Mouse (Mus musculus): ENCODE results near the gene Clpx. TPM values are rescaled to one million over a fixed set of nuclear protein-coding genes. Genes with fewer than 3 reads are reported as not detected.

Gene Clpx
- total and polyA plus RNA-seq, 3 experiments, result 31.1 to 45.6 (median 34.5) TPM

DNA sequence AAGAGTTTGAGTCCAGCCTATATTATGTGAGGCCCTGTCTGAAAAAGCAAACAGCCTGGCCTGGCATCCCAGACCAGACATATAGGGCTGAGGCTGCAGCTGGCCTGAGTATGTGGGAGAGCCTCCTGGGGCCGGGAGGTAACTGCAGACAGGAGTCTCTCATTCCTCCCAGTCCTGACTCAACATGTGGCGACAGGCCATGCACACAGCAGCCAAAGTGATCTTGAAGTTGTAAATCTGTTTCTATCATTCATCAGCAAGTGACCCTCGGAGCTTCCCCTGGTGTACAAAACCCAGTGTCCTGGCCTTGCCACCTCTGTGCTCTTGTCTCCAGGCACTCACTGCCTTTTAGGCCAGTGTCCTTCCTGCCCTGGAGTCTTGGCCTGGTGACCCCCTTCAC is 42.0 kb upstream of the Clpx start:
- Histone ChIP-seq H3K27me3 (replicated peaks) (no peaks in the 10 kb centered on the region), H3K4me2 (ENCODE audit: insufficient read depth, low read depth, poor library complexity, severe bottlenecking) (no peak overlapping the region), H3K27ac (ENCODE audit: insufficient read depth, low read depth) (no peak overlapping the region), H3K4me1 (ENCODE audit: control insufficient read depth in 1 of 2, insufficient read depth in 2 of 2) (0 out of 4 replicates have a peak, but pooled peaks cover 0 to 1% of the 10 kb centered on the region in 2 experiments), H3K4me3 (replicated peaks in 1 of 3; ENCODE audit: low read depth in 2 of 3, low read length in 2 of 3, poor library complexity in 1 of 3) (no peak overlapping the region), H3K79me2 (replicated peaks; ENCODE audit: control insufficient read depth, extremely low read depth, insufficient read depth, poor library complexity, severe bottlenecking) (no peaks in the 10 kb centered on the region), H3K9ac (ENCODE audit: insufficient read depth, low read depth) (no peak overlapping the region), H3K9me3 (replicated peaks; ENCODE audit: low read length) (no peaks in the 10 kb centered on the region), H3K36me3 (replicated peaks in 1 of 2; ENCODE audit: control insufficient read depth in 1 of 2, insufficient read depth in 1 of 2, low read length in 1 of 2) (no peaks in the 10 kb centered on the region)
- dilution Hi-C loops (cut with MboI; ENCODE audit: extremely low pct_ligation_motif_present, extremely low pct_unique_long_range_greater_than_20kb, low sequenced_read_pairs) (no loop called here), in situ Hi-C loops (cut with MboI; ENCODE audit: low pct_ligation_motif_present, low pct_unique_long_range_greater_than_20kb, low sequenced_read_pairs) (no loop called here)
- DNase-seq (ENCODE audit: extremely low read depth), result no peak
- no peak for TF ChIP-seq CHD1 (IDR thresholded peaks at IDR 0.05; ENCODE audit: low read depth, low read length)
- TF ChIP-seq ELF1 (IDR thresholded peaks at IDR 0.05; ENCODE audit: low read depth, low read length), result no peak
- no peak for TF ChIP-seq ZNF384 (IDR thresholded peaks at IDR 0.05; ENCODE audit: low read depth, low read length)
- TF ChIP-seq NELFE (IDR thresholded peaks at IDR 0.05; ENCODE audit: low read depth, low read length), result no peak
- TF ChIP-seq ZMIZ1 (IDR thresholded peaks at IDR 0.05; ENCODE audit: low read depth, low read length), result no peak

DNA sequence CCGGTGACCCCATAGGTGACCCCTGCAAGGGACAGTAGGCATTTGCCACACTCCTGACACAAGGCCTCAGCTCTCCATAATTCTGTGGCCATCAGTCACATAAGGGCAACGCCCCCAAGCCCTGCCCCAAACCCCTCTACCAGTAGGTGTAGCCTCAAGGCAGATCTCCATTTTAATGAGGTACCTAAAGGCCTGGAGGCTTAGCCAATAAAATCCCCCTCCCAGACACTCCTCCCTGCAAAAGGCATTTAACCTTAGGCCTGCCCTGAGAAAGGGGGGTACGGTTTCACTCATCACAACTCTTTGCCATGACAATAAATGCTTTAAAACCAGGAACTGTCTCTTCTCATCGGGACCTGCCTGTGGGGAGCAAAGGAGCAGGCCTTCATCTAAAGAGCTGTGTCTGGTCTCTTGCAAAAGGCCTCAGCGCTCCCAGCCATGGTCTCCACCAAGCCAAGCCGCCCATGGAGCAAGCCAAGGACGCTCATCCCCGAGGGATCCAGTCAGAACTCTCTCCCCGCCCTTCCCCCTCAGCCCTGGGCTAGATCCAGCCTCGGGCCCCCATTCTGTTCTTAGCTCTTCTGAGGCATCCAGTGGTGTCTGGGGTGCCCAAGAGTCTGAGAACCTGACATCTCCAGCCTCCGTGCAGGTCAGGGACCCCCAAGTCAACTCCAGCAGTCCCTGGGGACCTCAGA is 38.0 kb upstream of the Clpx start:
- H3K9ac ChIP-seq (ENCODE audit: insufficient read depth, low read depth), result no peak overlapping the region
- no peak for DNase-seq (ENCODE audit: extremely low read depth)
- in situ Hi-C loops (cut with MboI; ENCODE audit: low pct_ligation_motif_present, low pct_unique_long_range_greater_than_20kb, low sequenced_read_pairs) (no loop called here), dilution Hi-C loops (cut with MboI; ENCODE audit: extremely low pct_ligation_motif_present, extremely low pct_unique_long_range_greater_than_20kb, low sequenced_read_pairs) (no loop called here)
- no peaks in the 10 kb centered on the region for H3K9me3 ChIP-seq (replicated peaks; ENCODE audit: low read length)
- TF ChIP-seq IRF4 (IDR thresholded peaks at IDR 0.05; ENCODE audit: low read depth, low read length) (no peak), TBP (conservative IDR thresholded peaks at IDR 0.05; ENCODE audit: low read depth, low read length) (no peak), TCF12 (IDR thresholded peaks at IDR 0.05; ENCODE audit: low read depth, low read length) (no peak), USF1 (IDR thresholded peaks at IDR 0.05; ENCODE audit: low read depth, low read length) (no peak), MAZ (IDR thresholded peaks at IDR 0.05; ENCODE audit: low read depth, low read length) (no peak), MAFK (IDR thresholded peaks at IDR 0.05; ENCODE audit: insufficient replicate concordance, low read length) (no peak), MYC (IDR thresholded peaks at IDR 0.05; ENCODE audit: low read depth, low read length) (no peak), CHD1 (IDR thresholded peaks at IDR 0.05; ENCODE audit: low read depth, low read length) (no peak), RAD21 (IDR thresholded peaks at IDR 0.05; ENCODE audit: low read depth, low read length) (no peak), ZKSCAN1 (IDR thresholded peaks at IDR 0.05; ENCODE audit: borderline replicate concordance, low read depth, low read length) (no peak)
- H3K4me3 ChIP-seq (replicated peaks in 1 of 3; ENCODE audit: low read depth in 2 of 3, low read length in 2 of 3, poor library complexity in 1 of 3), result no peak overlapping the region
- peaks cover 4% of the 10 kb centered on the region in 2 experiments; a peak in 2 of 4 replicates for H3K4me1 ChIP-seq (ENCODE audit: control insufficient read depth in 1 of 2, insufficient read depth in 2 of 2)
- no peaks in the 10 kb centered on the region for H3K36me3 ChIP-seq (replicated peaks in 1 of 2; ENCODE audit: control insufficient read depth in 1 of 2, insufficient read depth in 1 of 2, low read length in 1 of 2)
- H3K27me3 ChIP-seq (replicated peaks), result no peaks in the 10 kb centered on the region
- no peak overlapping the region for H3K27ac ChIP-seq (ENCODE audit: insufficient read depth, low read depth)
- H3K79me2 ChIP-seq (replicated peaks; ENCODE audit: control insufficient read depth, extremely low read depth, insufficient read depth, poor library complexity, severe bottlenecking), result no peaks in the 10 kb centered on the region
- no peak overlapping the region for H3K4me2 ChIP-seq (ENCODE audit: insufficient read depth, low read depth, poor library complexity, severe bottlenecking)

All from CH12.LX (cell line).